Mouse (Mus musculus) liver, embryonic 14.5 days (tissue): ENCODE data around the gene Asnsd1.

Experiments used
- CTCF ChIP-seq: IDR thresholded peaks from 2 replicates; pipeline ENCODE4 v1.5.1; 2016; ENCODE audit warnings: antibody characterized with exemption, low read depth, control low read depth
- EP300 ChIP-seq: IDR thresholded peaks from 2 replicates; pipeline ENCODE4 v1.6.1; 2016; ENCODE audit warnings: antibody characterized with exemption, low read depth

DNA sequence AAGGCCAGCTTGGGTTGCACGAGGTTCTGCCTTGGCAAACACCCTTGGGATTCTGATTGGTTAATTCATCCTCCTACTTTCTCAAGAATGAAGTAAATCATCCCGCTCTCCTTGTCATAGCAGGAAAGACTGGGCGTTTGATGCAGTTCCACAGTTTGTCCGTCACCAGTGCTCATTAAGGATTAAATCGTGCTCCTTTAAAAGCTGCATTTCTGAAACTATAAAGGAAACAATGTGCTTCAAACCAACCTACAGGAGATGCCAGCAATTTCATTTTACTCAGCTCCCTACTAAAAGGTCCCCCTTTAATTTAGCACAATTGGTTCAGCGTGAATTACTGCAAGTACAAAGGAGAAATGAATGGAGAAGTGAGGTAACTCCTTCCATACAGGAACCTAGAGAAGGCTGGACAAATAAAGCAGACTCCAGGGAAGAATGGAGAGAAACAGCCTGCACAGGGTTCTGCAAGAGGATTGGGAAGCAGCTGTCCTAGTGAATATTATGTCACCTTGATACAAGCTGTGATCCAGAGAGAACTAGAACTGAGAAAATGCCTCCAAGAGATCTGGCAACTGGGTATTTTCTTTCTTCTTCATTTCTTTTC, 31.6 kb upstream of the Asnsd1 start:
- TF ChIP-seq EP300 (no peak), CTCF (no peak)
